Mouse (Mus musculus): Measurements from ENCODE around the gene Slc25a54.

GRCm38 (mm10) chr3:109034411-109034810 lies 45.9 kb upstream of the Slc25a54 start:
- no peak for TF ChIP-seq CTCF (IDR thresholded peaks at IDR 0.05; ENCODE audit: low read depth, low read length)
- no peak for TF ChIP-seq POLR2AphosphoS5 (IDR thresholded peaks at IDR 0.05; ENCODE audit: insufficient replicate concordance, low read depth, low read length)
- TF ChIP-seq TAL1 (conservative IDR thresholded peaks at IDR 0.05; ENCODE audit: low read depth, low read length) = no peak

All from G1E (cell line).